Mouse (Mus musculus) spleen, postnatal 0 days (tissue): ENCODE data around the gene Tmem129. TPM values are rescaled to one million over a fixed set of nuclear protein-coding genes. Genes with fewer than 3 reads are reported as not detected.

Source experiments
- polyA plus RNA-seq: library from polyadenylated mRNA; unstranded; fragments of >200 nt; fragmentation: Nextera tagmentation; extraction: Ambion mirVana; gene quantifications from 2 replicates; pipeline ENCODE4 v1.2.1, GENCODE M21; 2015

Tmem129 gene
- 16.7 and 17.2 TPM in 2 replicates for polyA plus RNA-seq

GRCm38 (mm10) chr5:33657787-33658663, at the start of gene Tmem129, which contains the start of gene Tacc3:
TSS of gene Tmem129 (minus strand) at chr5:33658416.
TSS of gene Tacc3 (plus strand) at chr5:33658128.

GRCm38 (mm10) chr5:33651921-33652782, 6.1 kb downstream of the Tmem129 start, which contains the start of gene Slbp:
TSS of gene Slbp (minus strand) at chr5:33652574.

GRCm38 (mm10) chr5:33629301-33629987, 28.8 kb downstream of the Tmem129 start, which contains the start of the genes Fam53a and Gm9903:
TSS of gene Fam53a (minus strand) at chr5:33629635.
TSS of gene Gm9903 (plus strand) at chr5:33629925.

Other genes with a start within 250 kb of the Tmem129 start
- not detected in 2 replicates for gene Nkx1-1, start 224.4 kb downstream of the Tmem129 start, polyA plus RNA-seq
- gene Fam53a, start 28.8 kb downstream of the Tmem129 start, polyA plus RNA-seq = 35.0 and 40.0 TPM in 2 replicates
- gene Gm9903, start 28.5 kb downstream of the Tmem129 start, polyA plus RNA-seq = 0.35 TPM in 2 replicates
- gene Slbp, start 5.8 kb downstream of the Tmem129 start, polyA plus RNA-seq = 342 and 419 TPM in 2 replicates
- 147 and 166 TPM in 2 replicates for gene Tacc3, start 288 bp downstream of the Tmem129 start, polyA plus RNA-seq
- 5.0 and 6.5 TPM in 2 replicates for gene Fgfr3, start 63.3 kb upstream of the Tmem129 start, polyA plus RNA-seq
- gene Letm1, start 124.4 kb upstream of the Tmem129 start, polyA plus RNA-seq = 18.5 and 21.3 TPM in 2 replicates
- 26.9 and 27.9 TPM in 2 replicates for gene Nsd2, start 162.3 kb upstream of the Tmem129 start, polyA plus RNA-seq